Mouse (Mus musculus) mouse embryonic stem cell (cell line): ENCODE results near the gene Coq9.

ENCODE experiments used
- in situ Hi-C, 2 experiments: fragments of 300-500 bp; cut with MboI; formaldehyde crosslinking; loops; 1 replicate in 1 of 2; 3 replicates in 1 of 2; pipeline ENCODE4 v1.14.3; 2019 to 2020; ENCODE audit warnings: low sequenced_read_pairs in 2 of 2, low pct_unique_long_range_greater_than_20kb in 1 of 2, mixed read lengths in 1 of 2; ENCODE audit not compliant: unreplicated experiment in 1 of 2

Gene Coq9

GRCm38 (mm10) chr8:94837662-94838574 lies at the start of gene Coq9, which contains the start of gene Ciapin1:
TSS of gene Coq9 (plus strand) at chr8:94838321.
TSS of gene Ciapin1 (minus strand) at chr8:94838358.
- in situ Hi-C loops, result no loop called here

GRCm38 (mm10) chr8:94789256-94789955 lies 48.7 kb upstream of the Coq9 start:
- in situ Hi-C loops, result no loop called here

GRCm38 (mm10) chr8:94794368-94794767 lies 43.8 kb upstream of the Coq9 start:
- in situ Hi-C loops, result no loop called here

- in situ Hi-C loops, result no loop called here
These were observed 43.3 kb upstream of the Coq9 start for GRCm38 (mm10) chr8:94794782-94795181.

GRCm38 (mm10) chr8:94800278-94800968 lies 37.7 kb upstream of the Coq9 start:
- in situ Hi-C loops, result loop anchor here in 1 of 2 experiments (5.0 kb wide), 1 partner anchor 98 kb away; no protein-coding TSS in a partner anchor

GRCm38 (mm10) chr8:94801293-94802095 lies 36.6 kb upstream of the Coq9 start:
- in situ Hi-C loops, result loop anchor here in 1 of 2 experiments (5.0 kb wide), 1 partner anchor 99 kb away; no protein-coding TSS in a partner anchor

GRCm38 (mm10) chr8:94802375-94802774 lies 35.7 kb upstream of the Coq9 start:
- in situ Hi-C loops, result loop anchor here in 1 of 2 experiments (5.0 kb wide), 1 partner anchor 100 kb away; no protein-coding TSS in a partner anchor

- in situ Hi-C loops, result loop anchor here in 1 of 2 experiments (5.0 kb wide), 1 partner anchor 101 kb away; no protein-coding TSS in a partner anchor
These were observed 34.6 kb upstream of the Coq9 start for GRCm38 (mm10) chr8:94803551-94803950.

GRCm38 (mm10) chr8:94804546-94805340 lies 33.4 kb upstream of the Coq9 start:
- in situ Hi-C loops, result loop anchor here in 1 of 2 experiments (5.0 kb wide), 1 partner anchor 102 kb away; no protein-coding TSS in a partner anchor

GRCm38 (mm10) chr8:94805811-94806210 lies 32.3 kb upstream of the Coq9 start:
- in situ Hi-C loops, result no loop called here

GRCm38 (mm10) chr8:94807506-94807905 lies 30.6 kb upstream of the Coq9 start:
- in situ Hi-C loops, result no loop called here

- in situ Hi-C loops, result no loop called here
These were observed 29.7 kb upstream of the Coq9 start for GRCm38 (mm10) chr8:94808372-94808771.

GRCm38 (mm10) chr8:94810153-94810552 lies 28.0 kb upstream of the Coq9 start, which contains the start of gene Ccl17:
TSS of gene Ccl17 (plus strand) at chr8:94810453.
- in situ Hi-C loops, result no loop called here

GRCm38 (mm10) chr8:94810855-94811254 lies 27.3 kb upstream of the Coq9 start:
- in situ Hi-C loops, result no loop called here

GRCm38 (mm10) chr8:94811654-94812053 lies 26.5 kb upstream of the Coq9 start:
- in situ Hi-C loops, result no loop called here

GRCm38 (mm10) chr8:94812645-94813098 lies 25.4 kb upstream of the Coq9 start:
- in situ Hi-C loops, result no loop called here

GRCm38 (mm10) chr8:94814556-94814955 lies 23.6 kb upstream of the Coq9 start:
- in situ Hi-C loops, result no loop called here
